Mouse (Mus musculus): ENCODE data around the gene Ccdc57. TPM values are rescaled to one million over a fixed set of nuclear protein-coding genes. Genes with fewer than 3 reads are reported as not detected.

Gene Ccdc57
- polyA plus RNA-seq, 1 experiment from 2014 or later: 1.1 TPM

DNA sequence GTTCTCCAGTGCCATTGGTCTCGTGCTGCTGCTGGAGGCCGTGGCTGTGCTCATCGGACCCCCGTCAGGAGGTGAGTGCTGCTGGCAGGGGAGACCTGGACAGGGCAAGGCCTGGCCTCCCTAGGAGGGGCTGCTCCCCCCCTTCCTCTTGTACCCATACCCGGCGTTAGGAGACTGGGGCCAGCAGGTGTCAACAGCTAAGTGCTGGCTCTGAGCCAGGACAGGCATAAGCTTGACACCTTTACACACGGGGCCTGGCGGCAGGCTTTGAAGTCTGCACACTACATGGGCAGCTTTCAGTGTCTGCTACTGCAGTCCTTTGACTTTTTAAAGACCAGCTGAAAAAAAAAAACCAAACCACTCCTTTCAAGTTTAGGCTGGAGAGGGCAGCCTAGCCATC lies 24.4 kb upstream of the Ccdc57 start:
- Histone ChIP-seq H3K27ac (replicated peaks) (no peak overlapping the region), H3K4me2 (replicated peaks; ENCODE audit: low read depth) (no peak overlapping the region), H3K4me1 (replicated peaks; ENCODE audit: control insufficient read depth, insufficient read depth) (no peaks in the 10 kb centered on the region; the same call in 1 of the 2 replicates), H3K36me3 (ENCODE audit: control insufficient read depth, insufficient read depth, low read length) (peaks cover 2% of the 10 kb centered on the region; the same call in 1 of the 2 replicates), H3K9me3 (ENCODE audit: control insufficient read depth, low read length) (no peaks in the 10 kb centered on the region), H3K27me3 (ENCODE audit: control insufficient read depth, insufficient read depth, low read length) (no peaks in the 10 kb centered on the region), H3K4me3 (ENCODE audit: low read depth, low read length) (no peak overlapping the region), H3K9ac (ENCODE audit: low read length) (no peak overlapping the region)
- DNase-seq (ENCODE audit: low spot score) (peak; percentile 56), ATAC-seq (ENCODE audit: low FRiP score, low TSS enrichment) (no peak)
- WGBS: 61% methylated on average over 8 of the region's 8 CpGs
- TF ChIP-seq CTCF (IDR thresholded peaks at IDR 0.05; ENCODE audit: low read depth) (no peak), EP300 (optimal IDR thresholded peaks at IDR 0.05) (no peak)

DNA sequence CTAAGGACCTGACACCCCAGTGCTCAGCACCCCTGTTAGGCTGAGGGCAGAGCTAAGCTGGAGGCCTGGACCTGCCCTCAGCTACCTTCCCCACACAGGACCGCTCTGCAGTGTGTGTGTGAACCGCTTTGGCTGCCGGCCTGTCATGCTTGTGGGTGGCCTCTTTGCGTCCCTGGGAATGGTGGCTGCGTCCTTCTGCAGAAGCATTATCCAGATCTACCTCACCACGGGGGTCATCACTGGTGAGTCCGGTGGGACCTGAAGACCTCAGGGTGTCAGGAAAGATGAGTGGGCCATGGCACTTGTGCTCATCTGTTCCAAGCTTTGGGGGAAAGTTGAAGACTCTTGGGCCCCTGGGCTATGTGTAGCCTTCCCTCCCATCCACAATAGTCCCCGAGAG lies 23.0 kb upstream of the Ccdc57 start:
- ATAC-seq (ENCODE audit: low FRiP score, low TSS enrichment) (no peak), DNase-seq (ENCODE audit: low spot score) (no peak)
- 96% methylated on average over 8 of the region's 8 CpGs for WGBS
- Histone ChIP-seq H3K9ac (ENCODE audit: low read length) (no peak overlapping the region), H3K4me1 (replicated peaks; ENCODE audit: control insufficient read depth, insufficient read depth) (peaks cover 2% of the 10 kb centered on the region; the same call in 1 of the 2 replicates), H3K4me3 (ENCODE audit: low read depth, low read length) (no peak overlapping the region), H3K27ac (replicated peaks) (no peak overlapping the region), H3K27me3 (ENCODE audit: control insufficient read depth, insufficient read depth, low read length) (no peaks in the 10 kb centered on the region), H3K9me3 (ENCODE audit: control insufficient read depth, low read length) (no peaks in the 10 kb centered on the region), H3K4me2 (replicated peaks; ENCODE audit: low read depth) (no peak overlapping the region), H3K36me3 (ENCODE audit: control insufficient read depth, insufficient read depth, low read length) (no peaks in the 10 kb centered on the region; the same call in 1 of the 2 replicates)
- TF ChIP-seq CTCF (IDR thresholded peaks at IDR 0.05; ENCODE audit: low read depth): no peak
- TF ChIP-seq EP300 (optimal IDR thresholded peaks at IDR 0.05): no peak

DNA sequence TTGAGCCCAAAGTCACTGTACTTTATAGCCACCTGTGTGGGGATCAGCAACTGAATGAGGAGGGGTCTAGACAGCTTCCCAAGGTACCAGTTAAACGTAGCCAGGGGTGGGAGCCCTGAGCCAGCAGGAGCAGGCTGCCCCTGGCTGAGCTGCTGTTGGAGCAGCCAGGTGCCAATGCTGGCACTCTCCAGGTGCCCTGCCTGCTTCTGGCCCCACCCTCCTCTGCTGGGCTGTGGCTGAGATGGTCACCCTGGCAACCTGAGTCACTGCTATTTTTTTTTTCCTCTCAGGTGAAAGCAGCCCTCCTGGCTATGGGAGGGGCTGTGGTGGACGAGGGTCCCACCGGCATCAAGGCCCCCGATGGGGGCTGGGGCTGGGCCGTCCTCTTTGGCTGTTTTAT lies 22.3 kb upstream of the Ccdc57 start:
- WGBS: 48% methylated on average over 5 of the region's 5 CpGs

DNA sequence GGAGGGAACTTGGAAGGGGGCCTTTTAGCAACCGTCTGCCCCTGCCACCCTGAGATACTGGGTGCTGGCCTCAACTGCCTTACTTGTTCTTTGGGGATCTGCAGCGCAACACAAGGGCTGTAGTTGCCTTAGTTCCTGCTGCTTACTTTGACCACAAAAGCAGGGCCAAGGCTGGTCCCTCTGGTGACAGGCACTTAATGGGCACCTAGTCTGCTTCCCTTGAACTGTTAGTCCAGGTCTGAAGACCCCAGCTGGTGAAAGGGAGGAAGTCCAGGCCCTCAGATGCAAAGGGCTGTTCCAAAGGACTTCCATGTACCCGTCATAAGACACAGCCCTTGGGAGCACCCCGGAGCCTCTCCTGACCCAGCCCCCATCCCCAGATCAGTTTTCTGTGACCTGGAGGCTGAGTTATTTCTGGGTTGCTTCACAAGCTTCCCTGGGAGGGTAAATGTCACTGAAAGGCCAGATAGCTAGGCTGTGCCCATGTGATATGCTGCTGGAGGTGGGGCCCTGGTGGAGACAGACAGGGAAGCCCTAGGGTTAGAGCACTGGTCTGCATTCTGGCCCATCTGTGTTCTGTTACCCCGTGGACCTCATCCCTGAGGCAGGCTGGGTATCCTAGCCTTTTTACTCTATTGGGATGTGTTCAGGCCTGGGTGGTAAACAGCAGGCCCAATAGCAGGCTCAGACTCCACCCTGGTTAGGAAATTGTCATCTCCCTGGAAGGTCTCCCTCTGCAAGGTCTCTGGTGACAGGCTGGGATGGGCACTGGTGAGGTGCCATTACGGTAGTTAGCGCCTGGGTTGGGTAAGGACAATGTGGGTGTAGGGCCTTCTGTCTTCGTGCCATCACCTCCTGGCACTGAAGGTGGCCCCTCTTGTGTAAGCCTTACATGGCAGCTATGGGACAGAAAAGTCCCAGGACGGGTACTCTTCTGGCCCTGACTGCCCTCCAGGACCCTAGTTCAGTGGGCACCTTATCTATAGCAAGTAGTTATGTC lies 19.4 kb upstream of the Ccdc57 start:
- no peaks in the 10 kb centered on the region for H3K9me3 ChIP-seq (ENCODE audit: control insufficient read depth, low read length)
- H3K36me3 ChIP-seq (ENCODE audit: control insufficient read depth, insufficient read depth, low read length): no peaks in the 10 kb centered on the region
- H3K27ac ChIP-seq (replicated peaks): no peak overlapping the region
- H3K27me3 ChIP-seq (ENCODE audit: control insufficient read depth, insufficient read depth, low read length): no peaks in the 10 kb centered on the region
- H3K4me2 ChIP-seq (replicated peaks; ENCODE audit: low read depth): no peak overlapping the region
- ATAC-seq (ENCODE audit: low FRiP score, low TSS enrichment) (no peak), DNase-seq (ENCODE audit: low spot score) (no peak)
- WGBS: 82% methylated on average over 9 of the region's 9 CpGs
- no peak overlapping the region for H3K9ac ChIP-seq (ENCODE audit: low read length)
- peaks cover 9% of the 10 kb centered on the region for H3K4me1 ChIP-seq (replicated peaks; ENCODE audit: control insufficient read depth, insufficient read depth)
- TF ChIP-seq EP300 (optimal IDR thresholded peaks at IDR 0.05) (no peak), CTCF (IDR thresholded peaks at IDR 0.05; ENCODE audit: low read depth) (no peak)
- no peak overlapping the region for H3K4me3 ChIP-seq (ENCODE audit: low read depth, low read length)

More for the DNA sequence above, 22.3 kb upstream of the Ccdc57 start:
- TF ChIP-seq EP300 (optimal IDR thresholded peaks at IDR 0.05): no peak
- TF ChIP-seq CTCF (IDR thresholded peaks at IDR 0.05; ENCODE audit: low read depth): no peak
- H3K36me3 ChIP-seq (ENCODE audit: control insufficient read depth, insufficient read depth, low read length): no peaks in the 10 kb centered on the region; the same call in 1 of the 2 replicates
- H3K4me1 ChIP-seq (replicated peaks; ENCODE audit: control insufficient read depth, insufficient read depth): peaks cover 7% of the 10 kb centered on the region
- no peaks in the 10 kb centered on the region for H3K27me3 ChIP-seq (ENCODE audit: control insufficient read depth, insufficient read depth, low read length)
- H3K4me2 ChIP-seq (replicated peaks; ENCODE audit: low read depth): no peak overlapping the region
- ATAC-seq (ENCODE audit: low FRiP score, low TSS enrichment) (peak; percentile 55; the same call in 1 of the 2 replicates), DNase-seq (ENCODE audit: low spot score) (peak; percentile 84)
- no peak overlapping the region for H3K4me3 ChIP-seq (ENCODE audit: low read depth, low read length)
- no peak overlapping the region; the same call in 1 of the 2 replicates for H3K27ac ChIP-seq (replicated peaks)
- no peaks in the 10 kb centered on the region for H3K9me3 ChIP-seq (ENCODE audit: control insufficient read depth, low read length)
- no peak overlapping the region for H3K9ac ChIP-seq (ENCODE audit: low read length)

DNA sequence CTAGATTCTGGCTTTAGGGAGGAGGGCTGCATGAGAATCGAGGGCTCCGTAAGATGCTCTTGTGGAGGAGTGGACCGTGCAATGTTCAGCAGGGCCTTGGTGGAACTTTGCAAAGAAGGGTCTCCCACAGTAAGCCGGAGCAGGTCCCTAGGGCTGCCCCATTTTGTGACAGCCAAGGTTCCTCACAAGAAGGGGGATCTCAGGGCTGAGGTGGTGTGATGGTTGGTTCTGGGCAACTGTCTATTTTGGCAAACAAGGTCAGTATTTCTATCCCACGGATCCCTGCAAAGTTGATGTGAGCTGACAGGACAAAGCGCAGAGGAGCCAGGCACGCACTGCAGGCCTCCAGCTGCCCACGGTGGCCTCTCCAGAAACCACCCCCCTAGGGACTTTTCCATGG lies 18.6 kb upstream of the Ccdc57 start:
- Histone ChIP-seq H3K9me3 (ENCODE audit: control insufficient read depth, low read length) (no peaks in the 10 kb centered on the region), H3K9ac (ENCODE audit: low read length) (no peak overlapping the region), H3K27ac (replicated peaks) (no peak overlapping the region), H3K36me3 (ENCODE audit: control insufficient read depth, insufficient read depth, low read length) (no peaks in the 10 kb centered on the region), H3K4me1 (replicated peaks; ENCODE audit: control insufficient read depth, insufficient read depth) (peaks cover 9% of the 10 kb centered on the region), H3K4me2 (replicated peaks; ENCODE audit: low read depth) (peak overlapping the region; percentile 76), H3K4me3 (ENCODE audit: low read depth, low read length) (peak overlapping the region; percentile 47; the same call in 1 of the 2 replicates), H3K27me3 (ENCODE audit: control insufficient read depth, insufficient read depth, low read length) (no peaks in the 10 kb centered on the region)
- TF ChIP-seq CTCF (IDR thresholded peaks at IDR 0.05; ENCODE audit: low read depth): no peak
- ATAC-seq (ENCODE audit: low FRiP score, low TSS enrichment): no peak
- no peak for DNase-seq (ENCODE audit: low spot score)
- 37% methylated on average over 8 of the region's 8 CpGs for WGBS

Data from stomach, postnatal 0 days (tissue).